21 mouse cellular contexts compared by ENCODE assay signal in genomic region chr9:29415578-29415977, GRCm38 (mm10).
DNase-seq lines count a peak whose midpoint lies in the region; TF ChIP-seq lines count a peak whose summit lies in the region.
"Had no signal": no experiment of that assay in that cellular context is flagged by ENCODE, and none has a peak within 500 bp of the region (broad histone marks: within the 10 kb centered on the region; RNA-seq: fewer than 3 reads in every experiment).

No protein-coding gene starts in this region.

- intact Hi-C loops in heart, postnatal 10 days (cut with DNase I), result no loop called here
- intact Hi-C loops in heart, postnatal 14 days (cut with DNase I), result loop anchor here (10.0 kb wide), 1 partner anchor 229 kb away; no protein-coding TSS in a partner anchor
- intact Hi-C loops in left cerebral cortex, adult 2 months (cut with DNase I), result no loop called here
- intact Hi-C loops in left cerebral cortex, postnatal 10 days (cut with DNase I), result loop anchor here (10.0 kb wide), 1 partner anchor 211 kb away; no protein-coding TSS in a partner anchor

- no peak overlapping the region for H3K27ac ChIP-seq in left cerebral cortex, adult 2 months
- H3K27ac ChIP-seq: embryonic facial prominence, embryonic 15.5 days; heart, embryonic 15.5 days; hindbrain, embryonic 14.5 days; limb, embryonic 12.5 days; liver, embryonic 12.5 days; stomach, embryonic 15.5 days had no signal

- peak; percentile 38 to 44 for DNase-seq in cerebellum, postnatal 10 days
- DNase-seq in cerebellum, postnatal 4 days (ENCODE audit: low spot score in 2 of 2), result no peak
- peak; percentile 14 to 15 for DNase-seq in heart, postnatal 10 days
- DNase-seq in heart, postnatal 14 days, result no peak
- no peak for DNase-seq in left cerebral cortex, adult 2 months (ENCODE audit: extremely low spot score in 1 of 2, low spot score in 2 of 2)
- DNase-seq in left cerebral cortex, postnatal 10 days (ENCODE audit: extremely low spot score in 1 of 2, low spot score in 2 of 2), result no peak
- peak; percentile 53 for DNase-seq in brain, adult 2 months (ENCODE audit: low read depth, low spot score)
- DNase-seq in embryo, embryonic 10 days (ENCODE audit: low spot score), result no peak
- DNase-seq: adrenal gland, postnatal 25 days; cerebellum, adult 8-10 months; kidney, adult 11 months; lung, adult 2 months; lung, postnatal 36 days; right cerebral cortex, postnatal 25 days; thymus, adult 2 months had no signal

- TF ChIP-seq CTCF in left cerebral cortex, adult 2 months (IDR thresholded peaks at IDR 0.05), result peak; percentile 13

- no peak overlapping the region for H3K4me3 ChIP-seq in left cerebral cortex, adult 2 months
- H3K4me3 ChIP-seq: embryonic facial prominence, embryonic 15.5 days; heart, embryonic 15.5 days; limb, embryonic 12.5 days; liver, embryonic 12.5 days; stomach, embryonic 15.5 days had no signal

Comparison
In these comparisons a context has a peak if more than half of its experiments do, and no peak if none do; other contexts are left out.
1. DNase-seq: peak in cerebellum, postnatal 10 days (2 of 2), heart, postnatal 10 days (2 of 2) and brain, adult 2 months (single experiment); none in cerebellum, postnatal 4 days (0 of 2), heart, postnatal 14 days (0 of 2), left cerebral cortex, adult 2 months (0 of 2), left cerebral cortex, postnatal 10 days (0 of 2) and embryo, embryonic 10 days (single experiment).
2. intact Hi-C loops: an anchor here in heart, postnatal 14 days (10.0 kb wide) and left cerebral cortex, postnatal 10 days (10.0 kb wide); none called in heart, postnatal 10 days and left cerebral cortex, adult 2 months.